Mouse (Mus musculus) 3T3-L1 (cell line): ENCODE data around the gene Rhd.

ENCODE experiments used
- DNase-seq: peaks from one replicate; pipeline ENCODE4 v3.0.0-alpha.2; 2015; ENCODE audit warnings: low read depth, low spot score

Gene Rhd

GRCm38 (mm10) chr4:134930684-134931481 is 66.5 kb downstream of the Rhd start, which contains the start of gene Syf2:
Gene Syf2, plus strand, starts transcription at chr4:134930898.
- peak; percentile 97 for DNase-seq

GRCm38 (mm10) chr4:134937240-134938176 is 73.2 kb downstream of the Rhd start:
- DNase-seq: peak; percentile 45

- no peak for DNase-seq
Observed at GRCm38 (mm10) chr4:134939900-134940299, 75.6 kb downstream of the Rhd start.

GRCm38 (mm10) chr4:134943758-134944538 is 79.6 kb downstream of the Rhd start:
- no peak for DNase-seq
